Mouse (Mus musculus): ENCODE results near the gene Rfc3.
"Not testable (repeated sequence)": the region's sequence is repeated elsewhere in the genome, so short reads cannot be mapped to it uniquely, and the experiment has no call there.

The Rfc3 gene

GRCm38 (mm10) chr5:151650700-151651410 lies at the start of gene Rfc3:
Gene Rfc3, minus strand, starts transcription at chr5:151651242.
- peak; percentile 90 for DNase-seq (ENCODE audit: low spot score)

GRCm38 (mm10) chr5:151693636-151694035 lies 42.6 kb upstream of the Rfc3 start:
- DNase-seq (ENCODE audit: low spot score): not testable (repeated sequence)

- DNase-seq (ENCODE audit: low spot score): peak; percentile 60
Measured at GRCm38 (mm10) chr5:151686606-151687525, 35.8 kb upstream of the Rfc3 start.

GRCm38 (mm10) chr5:151662207-151662606 lies 11.2 kb upstream of the Rfc3 start:
- DNase-seq (ENCODE audit: low spot score): no peak

- no peak for DNase-seq (ENCODE audit: low spot score)
Measured at GRCm38 (mm10) chr5:151651411-151651784, 356 bp upstream of the Rfc3 start.

- no peak for DNase-seq (ENCODE audit: low spot score)
Measured at GRCm38 (mm10) chr5:151644845-151645244, 6.2 kb downstream of the Rfc3 start.

GRCm38 (mm10) chr5:151642867-151643266 lies 8.2 kb downstream of the Rfc3 start:
- DNase-seq (ENCODE audit: low spot score): no peak

GRCm38 (mm10) chr5:151642102-151642501 lies 8.9 kb downstream of the Rfc3 start:
- no peak for DNase-seq (ENCODE audit: low spot score)

- no peak for DNase-seq (ENCODE audit: low spot score)
Measured at GRCm38 (mm10) chr5:151605921-151606320, 45.1 kb downstream of the Rfc3 start, which contains the start of gene Vmn2r18. Gene Vmn2r18, minus strand, starts transcription at chr5:151606021.

GRCm38 (mm10) chr5:151601696-151602095 lies 49.3 kb downstream of the Rfc3 start:
- DNase-seq (ENCODE audit: low spot score): no peak
